Mouse (Mus musculus) liver, embryonic 14.5 days (tissue): Measurements from ENCODE around the gene Atxn1.

Source experiments
- CTCF ChIP-seq: IDR thresholded peaks from 2 replicates; pipeline ENCODE4 v1.5.1; 2016; ENCODE audit warnings: antibody characterized with exemption, low read depth, control low read depth
- EP300 ChIP-seq: IDR thresholded peaks from 2 replicates; pipeline ENCODE4 v1.6.1; 2016; ENCODE audit warnings: antibody characterized with exemption, low read depth

DNA sequence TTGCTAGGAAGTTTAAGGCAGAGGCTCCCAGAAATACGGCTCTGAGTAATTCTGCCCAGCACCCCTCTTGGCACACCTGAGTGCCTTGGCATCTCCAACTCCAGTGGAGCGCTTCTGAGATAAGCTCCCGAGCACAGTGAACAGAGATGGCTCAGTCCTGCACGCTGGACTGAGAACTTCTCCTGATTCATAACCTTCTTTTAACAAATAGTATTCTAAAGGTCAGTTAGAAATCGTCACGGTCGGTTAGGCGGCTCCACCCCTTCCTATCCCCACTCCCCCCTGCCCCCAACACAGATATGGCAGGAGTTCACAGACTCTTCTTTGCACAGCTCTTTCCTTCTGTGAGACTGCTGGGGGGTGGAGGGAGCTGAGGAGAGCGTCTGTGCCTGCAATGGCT, 272.4 kb downstream of the Atxn1 start:
- TF ChIP-seq EP300 (no peak), CTCF (no peak)
